Mouse (Mus musculus): ENCODE measurements around the gene Sae1.

- TF ChIP-seq POLR2A (IDR thresholded peaks at IDR 0.05; ENCODE audit: low read depth, low read length) (no peak), CTCF (conservative IDR thresholded peaks at IDR 0.05; ENCODE audit: insufficient read depth, insufficient read length, low read depth, low read length) (no peak)
Measured at GRCm38 (mm10) chr7:16308555-16309317, 78.9 kb downstream of the Sae1 start.
